Mouse (Mus musculus) embryonic fibroblast, embryonic 13.5 days (primary cell): ENCODE results near the gene Prkag1.
A peak's percentile ranks its signal among the peaks of the same experiment; 100 is the strongest.

Experiments
- CTCF ChIP-seq: IDR thresholded peaks from 2 replicates; pipeline ENCODE4 v1.5.1; 2011; ENCODE audit warnings: mild to moderate bottlenecking, control low read depth, low read length, moderate library complexity, borderline replicate concordance; ENCODE audit not compliant: insufficient read depth
- POLR2A ChIP-seq: IDR thresholded peaks from 2 replicates; pipeline ENCODE4 v1.6.1; 2011; ENCODE audit warnings: low read depth, mild to moderate bottlenecking, control low read depth, low read length, moderate library complexity

- 0 out of 2 replicates have a peak, but pooled peaks have one; percentile 21 for TF ChIP-seq CTCF
- TF ChIP-seq POLR2A = peak; percentile 89
Observed at GRCm38 (mm10) chr15:98830736-98831683, at the start of gene Prkag1.
